8 mouse cellular contexts compared by ENCODE assay signal in genomic region chrX:152234125-152234524, GRCm38 (mm10). TPM values are rescaled to one million over a fixed set of nuclear protein-coding genes. Genes with fewer than 3 reads are reported as not detected.
A peak's percentile ranks its signal among the peaks of the same experiment; 100 is the strongest.
DNase-seq lines count a peak whose midpoint lies in the region; ATAC-seq and TF ChIP-seq lines count a peak whose summit lies in the region.

No protein-coding gene starts in this region.

- DNase-seq in kidney, postnatal 25 days: no peak
- no peak for DNase-seq in Patski (ENCODE audit: low read depth, low spot score)
- no peak for DNase-seq in heart, postnatal 0 days (ENCODE audit: low spot score)
- DNase-seq in midbrain, embryonic 11.5 days (ENCODE audit: low spot score, missing footprints): no peak
- DNase-seq in left cerebral cortex, postnatal 25 days (ENCODE audit: low spot score in 2 of 2): no peak
- no peak for DNase-seq in B cell, adult 2 months

- peak overlapping the region; percentile 94 for H3K9ac ChIP-seq in kidney, embryonic 15.5 days
- H3K9ac ChIP-seq in heart, postnatal 0 days (replicated peaks; ENCODE audit: low read depth, low read length): peak overlapping the region; percentile 98
- peak overlapping the region; percentile 93 for H3K9ac ChIP-seq in midbrain, embryonic 11.5 days (ENCODE audit: low read length)

- no peak for TF ChIP-seq CTCF in Patski (IDR thresholded peaks at IDR 0.05)
- no peak for TF ChIP-seq CTCF in heart, postnatal 0 days (IDR thresholded peaks at IDR 0.05; ENCODE audit: low read depth)

- H3K4me3 ChIP-seq in kidney, embryonic 15.5 days (replicated peaks): peak overlapping the region; percentile 95
- H3K4me3 ChIP-seq in heart, postnatal 0 days (ENCODE audit: low read depth, low read length): peak overlapping the region; percentile 99
- H3K4me3 ChIP-seq in midbrain, embryonic 11.5 days (ENCODE audit: low read depth, low read length): peak overlapping the region; percentile 94

- ATAC-seq in kidney, embryonic 15.5 days (replicated peaks; ENCODE audit: low FRiP score): no peak
- peak; percentile 38 for ATAC-seq in Patski
- no peak for ATAC-seq in heart, postnatal 0 days (ENCODE audit: insufficient read depth, low read depth)
- ATAC-seq in midbrain, embryonic 11.5 days (ENCODE audit: low FRiP score): no peak
- ATAC-seq in activated CD4-positive, CD25-positive, alpha-beta regulatory T cell, adult 4 months: no peak

- peak overlapping the region; percentile 66 for H3K4me2 ChIP-seq in kidney, embryonic 15.5 days
- peak overlapping the region; percentile 76 for H3K4me2 ChIP-seq in heart, postnatal 0 days (ENCODE audit: low read depth, low read length)
- H3K4me2 ChIP-seq in midbrain, embryonic 11.5 days: peak overlapping the region; percentile 56

- no peaks in the 10 kb centered on the region for H3K27me3 ChIP-seq in kidney, embryonic 15.5 days
- peaks cover 7% of the 10 kb centered on the region for H3K27me3 ChIP-seq in Patski
- no peaks in the 10 kb centered on the region for H3K27me3 ChIP-seq in heart, postnatal 0 days (ENCODE audit: control insufficient read depth, insufficient read depth, low read length)
- H3K27me3 ChIP-seq in midbrain, embryonic 11.5 days (ENCODE audit: control insufficient read depth, insufficient read depth, low read length): no peaks in the 10 kb centered on the region

- peaks cover 18% of the 10 kb centered on the region for H3K4me1 ChIP-seq in kidney, embryonic 15.5 days
- H3K4me1 ChIP-seq in heart, postnatal 0 days (ENCODE audit: control insufficient read depth, insufficient read depth): peaks cover 9% of the 10 kb centered on the region; the same call in 1 of the 2 replicates
- peaks cover 12% of the 10 kb centered on the region for H3K4me1 ChIP-seq in midbrain, embryonic 11.5 days (ENCODE audit: control insufficient read depth, insufficient read depth, low read length)

- 19% methylated on average over 3 of the region's 3 CpGs for WGBS in kidney, embryonic 15.5 days
- WGBS in heart, postnatal 0 days: 6% methylated on average over 3 of the region's 3 CpGs
- WGBS in midbrain, embryonic 11.5 days: 49% methylated on average over 3 of the region's 3 CpGs

- CTCF ChIA-PET in Patski (lab: Charles Lee): no interaction called here

- H3K9me3 ChIP-seq in kidney, embryonic 15.5 days (replicated peaks): no peaks in the 10 kb centered on the region
- no peaks in the 10 kb centered on the region for H3K9me3 ChIP-seq in heart, postnatal 0 days (replicated peaks; ENCODE audit: control insufficient read depth, low read length)
- H3K9me3 ChIP-seq in midbrain, embryonic 11.5 days (ENCODE audit: control insufficient read depth, low read length): no peaks in the 10 kb centered on the region

- intact Hi-C loops in left cerebral cortex, postnatal 25 days (cut with DNase I): no loop called here

- in situ Hi-C loops in Patski (cut with MboI; ENCODE audit: low pct_unique_long_range_greater_than_20kb): no loop called here

- no peak for TF ChIP-seq EP300 in heart, postnatal 0 days (IDR thresholded peaks at IDR 0.05; ENCODE audit: low read depth)

- no peak overlapping the region for H3K27ac ChIP-seq in kidney, embryonic 15.5 days
- peak overlapping the region; percentile 89 for H3K27ac ChIP-seq in heart, postnatal 0 days (ENCODE audit: low read depth)
- no peak overlapping the region for H3K27ac ChIP-seq in midbrain, embryonic 11.5 days (ENCODE audit: low read depth, low read length)

- POLR2A ChIA-PET in Patski (lab: Charles Lee): interaction anchor here (1.1 kb wide), 1 partner anchor 10 kb away, joined by 3 read pairs; no protein-coding TSS in a partner anchor

- H3K36me3 ChIP-seq in kidney, embryonic 15.5 days: peaks cover 26% of the 10 kb centered on the region
- H3K36me3 ChIP-seq in heart, postnatal 0 days (replicated peaks; ENCODE audit: control insufficient read depth, insufficient read depth, low read length): peaks cover 16% of the 10 kb centered on the region
- no peaks in the 10 kb centered on the region; the same call in 1 of the 2 replicates for H3K36me3 ChIP-seq in midbrain, embryonic 11.5 days (ENCODE audit: control insufficient read depth, insufficient read depth, low read length)

RNA-seq across cellular contexts. Expression of gene Kdm5c, which starts 1.3 kb away (rescaled TPM):
- polyA plus RNA-seq in kidney, embryonic 15.5 days (2015; fragmentation: Nextera tagmentation; extraction: Ambion mirVana): 43.4 and 44.0 TPM in 2 replicates
- polyA plus RNA-seq in Patski (2021): 86.3 TPM
- 42.3 and 45.7 TPM in 2 replicates for total RNA-seq in heart, postnatal 0 days (2014; rRNA removed; ENCODE audit: low replicate concordance)
- 16.6 and 17.6 TPM in 2 replicates for polyA plus RNA-seq in heart, postnatal 0 days (2015; fragmentation: Nextera tagmentation; extraction: Ambion mirVana)
- polyA plus RNA-seq in midbrain, embryonic 11.5 days (2014; fragmentation: Nextera tagmentation; extraction: Ambion mirVana): 29.4 and 30.1 TPM in 2 replicates
- total RNA-seq in left cerebral cortex, postnatal 25 days (2021): 10 to 100 TPM; 53.5 to 69.0 TPM
- 10 to 100 TPM; 23.8 to 27.1 TPM for polyA plus RNA-seq in activated CD4-positive, CD25-positive, alpha-beta regulatory T cell, adult 4 months (2017; shearing (Covaris generic))
